Mouse (Mus musculus): Measurements from ENCODE around the gene Sptssa.

GRCm38 (mm10) chr12:54654141-54654540, 2.2 kb downstream of the Sptssa start:
- TF ChIP-seq CTCF (IDR thresholded peaks at IDR 0.05): no peak
- no peak for TF ChIP-seq EP300 (IDR thresholded peaks at IDR 0.05)
